Mouse (Mus musculus): ENCODE measurements around the gene Wdhd1. TPM values are rescaled to one million over a fixed set of nuclear protein-coding genes. Genes with fewer than 3 reads are reported as not detected.

Gene Wdhd1
- polyA plus RNA-seq, 1 experiment from 2014 or later = 14.5 TPM

DNA sequence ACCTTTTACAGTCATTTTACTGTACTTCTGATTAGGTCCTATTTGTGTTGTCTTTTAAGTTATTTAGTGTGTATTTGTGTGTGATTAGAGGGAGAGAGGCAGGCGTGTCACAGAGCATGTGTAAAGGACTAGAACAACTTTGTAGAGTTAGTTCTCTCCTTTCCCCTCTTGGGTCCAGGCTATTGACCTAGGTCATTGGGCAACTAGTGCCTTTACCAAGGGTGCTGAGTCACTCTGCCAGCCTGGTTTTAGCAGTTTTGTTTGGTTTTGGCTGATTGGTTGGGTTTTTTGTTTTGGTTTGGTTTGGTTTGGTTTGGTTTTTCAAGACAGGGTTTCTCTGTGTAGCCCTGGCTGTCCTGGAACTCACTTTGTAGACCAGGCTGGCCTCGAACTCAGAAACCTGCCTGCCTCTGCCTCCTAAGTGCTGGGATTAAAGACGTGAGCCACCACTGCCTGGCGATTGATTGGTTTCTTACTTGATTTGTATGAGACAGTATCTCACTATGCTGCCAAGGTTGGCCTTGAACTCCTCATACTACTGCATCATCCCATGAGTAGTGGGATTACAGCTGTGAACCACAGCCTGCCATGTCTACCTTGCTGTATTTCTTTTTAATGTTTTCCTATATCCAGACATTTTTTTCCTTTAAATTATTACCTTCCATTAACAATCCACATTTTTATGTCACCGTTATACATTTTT, 71.2 kb downstream of the Wdhd1 start:
- H3K27ac ChIP-seq (ENCODE audit: low read length) = no peak overlapping the region
- H3K36me3 ChIP-seq (ENCODE audit: control insufficient read depth, insufficient read depth, low read length) = no peaks in the 10 kb centered on the region
- no peak overlapping the region for H3K9ac ChIP-seq (ENCODE audit: low read depth, low read length)
- H3K9me3 ChIP-seq (replicated peaks; ENCODE audit: control insufficient read depth, low read length, poor library complexity, severe bottlenecking) = no peaks in the 10 kb centered on the region
- H3K4me1 ChIP-seq (ENCODE audit: control insufficient read depth, insufficient read depth, low read length) = no peaks in the 10 kb centered on the region
- H3K4me2 ChIP-seq (ENCODE audit: low read length) = no peak overlapping the region
- no peak overlapping the region for H3K4me3 ChIP-seq (ENCODE audit: low read depth, low read length)
- no peak for ATAC-seq
- 90% methylated on average over 5 of the region's 5 CpGs for WGBS
- H3K27me3 ChIP-seq (ENCODE audit: control insufficient read depth, insufficient read depth, low read depth, low read length) = no peaks in the 10 kb centered on the region

DNA sequence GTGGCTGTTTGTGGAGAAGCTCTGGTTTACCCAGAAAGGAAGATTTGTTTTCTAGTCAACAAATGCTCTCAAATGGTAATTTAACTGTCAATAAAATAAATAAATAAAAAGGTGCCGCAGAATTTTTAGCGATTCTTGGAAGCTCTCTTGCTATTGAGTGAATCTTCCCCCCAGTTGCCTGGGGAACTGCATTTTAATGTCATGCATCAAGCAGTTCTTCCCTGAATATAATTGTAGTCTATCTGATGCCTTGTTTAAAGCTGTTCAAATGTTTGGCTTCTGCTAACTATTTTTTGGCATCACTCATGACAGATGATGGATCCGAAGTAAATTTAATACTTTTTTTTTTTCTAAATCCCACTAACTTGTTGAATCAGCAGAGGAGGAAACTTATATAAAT, 79.3 kb downstream of the Wdhd1 start:
- Histone ChIP-seq H3K9ac (ENCODE audit: low read depth, low read length) (no peak overlapping the region), H3K4me2 (ENCODE audit: low read length) (no peak overlapping the region), H3K27me3 (ENCODE audit: control insufficient read depth, insufficient read depth, low read depth, low read length) (no peaks in the 10 kb centered on the region), H3K36me3 (ENCODE audit: control insufficient read depth, insufficient read depth, low read length) (no peaks in the 10 kb centered on the region), H3K27ac (ENCODE audit: low read length) (no peak overlapping the region), H3K4me3 (ENCODE audit: low read depth, low read length) (no peak overlapping the region), H3K9me3 (replicated peaks; ENCODE audit: control insufficient read depth, low read length, poor library complexity, severe bottlenecking) (no peaks in the 10 kb centered on the region), H3K4me1 (ENCODE audit: control insufficient read depth, insufficient read depth, low read length) (no peaks in the 10 kb centered on the region)
- no peak for ATAC-seq
- 63% methylated on average over 3 of the region's 3 CpGs for WGBS

DNA sequence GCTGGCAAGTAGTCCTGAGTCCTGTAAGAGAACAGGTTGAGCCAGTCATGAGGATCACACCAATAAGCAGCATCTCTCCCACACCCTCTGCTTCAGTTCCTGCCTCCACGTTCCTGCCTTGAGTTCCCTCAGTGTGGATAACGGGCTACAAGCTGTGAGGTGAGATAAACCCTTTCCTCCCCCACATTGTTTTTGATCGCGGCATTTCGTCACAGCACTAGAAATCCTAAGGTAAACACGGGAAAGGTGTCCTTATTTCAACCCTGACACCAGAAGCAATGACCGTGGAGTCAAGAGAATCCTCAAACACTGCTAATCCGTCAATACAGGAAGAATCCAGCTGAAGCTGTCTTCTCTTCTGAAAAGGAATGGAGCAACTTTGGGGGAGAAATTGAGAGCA, 79.9 kb downstream of the Wdhd1 start:
- Histone ChIP-seq H3K27me3 (ENCODE audit: control insufficient read depth, insufficient read depth, low read depth, low read length) (no peaks in the 10 kb centered on the region), H3K9ac (ENCODE audit: low read depth, low read length) (no peak overlapping the region), H3K27ac (ENCODE audit: low read length) (no peak overlapping the region), H3K4me1 (ENCODE audit: control insufficient read depth, insufficient read depth, low read length) (no peaks in the 10 kb centered on the region), H3K9me3 (replicated peaks; ENCODE audit: control insufficient read depth, low read length, poor library complexity, severe bottlenecking) (no peaks in the 10 kb centered on the region), H3K4me2 (ENCODE audit: low read length) (no peak overlapping the region), H3K4me3 (ENCODE audit: low read depth, low read length) (no peak overlapping the region), H3K36me3 (ENCODE audit: control insufficient read depth, insufficient read depth, low read length) (no peaks in the 10 kb centered on the region)
- WGBS = 82% methylated on average over 8 of the region's 8 CpGs
- ATAC-seq = no peak

DNA sequence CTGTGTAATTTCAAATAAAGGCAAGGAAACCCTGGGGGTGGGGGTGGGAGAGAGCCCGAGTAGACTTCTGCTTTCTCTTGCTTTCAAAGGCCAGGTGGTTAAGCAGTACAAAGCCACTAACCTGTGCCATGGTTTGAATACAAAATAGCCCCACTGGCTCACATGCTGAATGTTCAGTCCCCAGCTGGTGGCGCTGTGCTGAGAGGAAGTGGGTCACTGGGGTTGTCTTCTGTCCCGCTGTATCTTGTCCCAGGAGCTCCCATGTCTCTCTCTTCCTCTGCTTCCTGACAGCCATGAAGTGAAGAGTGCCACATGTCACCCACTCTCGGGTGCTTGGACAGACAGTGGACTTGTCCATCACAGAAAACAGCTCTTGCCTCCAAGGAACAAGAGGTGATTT, 82.6 kb downstream of the Wdhd1 start:
- peaks cover 2% of the 10 kb centered on the region; the same call in 1 of the 2 replicates for H3K4me1 ChIP-seq (ENCODE audit: control insufficient read depth, insufficient read depth, low read length)
- H3K36me3 ChIP-seq (ENCODE audit: control insufficient read depth, insufficient read depth, low read length) = no peaks in the 10 kb centered on the region
- WGBS = 31% methylated on average over 4 of the region's 4 CpGs
- no peak for ATAC-seq
- no peak overlapping the region for H3K27ac ChIP-seq (ENCODE audit: low read length)
- no peak overlapping the region for H3K9ac ChIP-seq (ENCODE audit: low read depth, low read length)
- no peaks in the 10 kb centered on the region for H3K27me3 ChIP-seq (ENCODE audit: control insufficient read depth, insufficient read depth, low read depth, low read length)
- no peak overlapping the region for H3K4me2 ChIP-seq (ENCODE audit: low read length)
- no peaks in the 10 kb centered on the region for H3K9me3 ChIP-seq (replicated peaks; ENCODE audit: control insufficient read depth, low read length, poor library complexity, severe bottlenecking)
- no peak overlapping the region for H3K4me3 ChIP-seq (ENCODE audit: low read depth, low read length)

DNA sequence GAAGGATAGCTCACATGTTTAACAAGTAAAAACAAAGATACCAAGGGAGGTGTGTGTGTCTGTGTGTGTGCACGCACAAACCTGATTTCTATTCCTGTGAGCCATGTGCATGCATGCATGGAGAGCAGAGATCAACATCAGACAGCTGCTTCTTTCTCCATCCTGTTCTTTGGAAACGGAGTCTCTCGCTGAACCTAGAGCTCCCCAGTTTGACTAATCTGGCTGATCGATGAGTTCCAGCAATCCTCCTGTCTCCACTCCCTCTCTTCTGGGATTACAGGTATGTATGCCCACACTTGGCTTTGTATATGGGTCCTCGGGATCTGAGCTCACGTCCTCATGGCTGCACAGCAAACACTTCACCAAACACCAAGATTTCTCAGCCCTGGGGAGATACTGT, 83.2 kb downstream of the Wdhd1 start:
- Histone ChIP-seq H3K9ac (ENCODE audit: low read depth, low read length) (no peak overlapping the region), H3K9me3 (replicated peaks; ENCODE audit: control insufficient read depth, low read length, poor library complexity, severe bottlenecking) (no peaks in the 10 kb centered on the region), H3K4me2 (ENCODE audit: low read length) (no peak overlapping the region), H3K4me1 (ENCODE audit: control insufficient read depth, insufficient read depth, low read length) (peaks cover 4% of the 10 kb centered on the region), H3K27me3 (ENCODE audit: control insufficient read depth, insufficient read depth, low read depth, low read length) (peaks cover under 1% of the 10 kb centered on the region; the same call in 1 of the 2 replicates), H3K4me3 (ENCODE audit: low read depth, low read length) (no peak overlapping the region), H3K27ac (ENCODE audit: low read length) (no peak overlapping the region), H3K36me3 (ENCODE audit: control insufficient read depth, insufficient read depth, low read length) (no peaks in the 10 kb centered on the region)
- WGBS = 68% methylated on average over 6 of the region's 6 CpGs
- ATAC-seq = no peak

DNA sequence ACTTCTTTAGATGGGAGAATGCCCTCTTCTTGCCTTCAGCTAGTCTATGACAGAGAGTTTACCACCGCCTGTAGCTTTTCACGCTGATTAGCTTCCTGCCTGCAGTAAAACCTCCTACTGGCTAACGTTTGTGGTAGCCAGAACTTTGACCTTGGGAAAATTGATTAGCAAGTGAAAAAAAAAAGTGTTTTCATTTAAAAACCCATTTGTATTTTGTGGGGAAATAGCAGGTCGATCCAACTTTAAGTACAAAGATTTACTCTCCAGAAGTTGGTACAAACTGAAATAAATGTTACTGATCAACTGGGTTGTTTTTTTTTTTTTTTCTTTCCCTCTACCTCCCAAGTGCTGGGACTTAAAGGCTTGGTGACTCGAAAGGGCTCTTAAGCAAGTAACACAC, 84.8 kb downstream of the Wdhd1 start:
- no peak for ATAC-seq
- no peaks in the 10 kb centered on the region for H3K36me3 ChIP-seq (ENCODE audit: control insufficient read depth, insufficient read depth, low read length)
- H3K4me2 ChIP-seq (ENCODE audit: low read length) = no peak overlapping the region
- peaks cover 7% of the 10 kb centered on the region for H3K4me1 ChIP-seq (ENCODE audit: control insufficient read depth, insufficient read depth, low read length)
- WGBS = 53% methylated on average over 5 of the region's 5 CpGs
- no peak overlapping the region for H3K27ac ChIP-seq (ENCODE audit: low read length)
- peaks cover 12% of the 10 kb centered on the region for H3K27me3 ChIP-seq (ENCODE audit: control insufficient read depth, insufficient read depth, low read depth, low read length)
- H3K9ac ChIP-seq (ENCODE audit: low read depth, low read length) = no peak overlapping the region
- no peak overlapping the region for H3K4me3 ChIP-seq (ENCODE audit: low read depth, low read length)
- H3K9me3 ChIP-seq (replicated peaks; ENCODE audit: control insufficient read depth, low read length, poor library complexity, severe bottlenecking) = no peaks in the 10 kb centered on the region

Other genes starting within 250 kb of the Wdhd1 start
- 5.3 and 6.0 TPM in 2 replicates for gene Gch1, start 87.4 kb downstream of the Wdhd1 start, polyA plus RNA-seq (2015; fragmentation: Nextera tagmentation; extraction: Ambion mirVana)
- gene Socs4, start 74 bp upstream of the Wdhd1 start, polyA plus RNA-seq (2015; fragmentation: Nextera tagmentation; extraction: Ambion mirVana) = 1.7 and 1.9 TPM in 2 replicates
- gene Mapk1ip1l, start 21.4 kb upstream of the Wdhd1 start, polyA plus RNA-seq (2015; fragmentation: Nextera tagmentation; extraction: Ambion mirVana) = 47.3 and 51.3 TPM in 2 replicates
- gene Lgals3, start 90.9 kb upstream of the Wdhd1 start, polyA plus RNA-seq (2015; fragmentation: Nextera tagmentation; extraction: Ambion mirVana) = 2.6 and 5.0 TPM in 2 replicates
- 3.8 and 4.4 TPM in 2 replicates for gene Dlgap5, start 141.6 kb upstream of the Wdhd1 start, polyA plus RNA-seq (2015; fragmentation: Nextera tagmentation; extraction: Ambion mirVana)
- gene Fbxo34, start 173.6 kb upstream of the Wdhd1 start, polyA plus RNA-seq (2015; fragmentation: Nextera tagmentation; extraction: Ambion mirVana) = 30.0 and 32.6 TPM in 2 replicates